Mouse (Mus musculus) hindbrain, embryonic 10.5 days (tissue): ENCODE data around the gene Ptprcap. TPM values are rescaled to one million over a fixed set of nuclear protein-coding genes. Genes with fewer than 3 reads are reported as not detected.
"Not testable (repeated sequence)": the region's sequence is repeated elsewhere in the genome, so short reads cannot be mapped to it uniquely, and the experiment has no call there.

ENCODE experiments used
- DNase-seq: peaks from one replicate; pipeline ENCODE4 v3.0.0-alpha.2; 2017; ENCODE audit warnings: low spot score
- H3K27ac ChIP-seq: fragments of 300-500 bp; sonication (generic); 2 replicates; pipeline ENCODE4 v1.5.1; 2016; ENCODE audit warnings: mild to moderate bottlenecking, moderate library complexity
- H3K27me3 ChIP-seq: fragments of 300-500 bp; sonication (generic); 2 replicates; pipeline ENCODE4 v1.6.1; 2016; ENCODE audit warnings: mild to moderate bottlenecking; ENCODE audit not compliant: poor library complexity, insufficient read depth, severe bottlenecking
- H3K36me3 ChIP-seq: fragments of 300-500 bp; sonication (generic); 2 replicates; pipeline ENCODE4 v1.6.1; 2016; ENCODE audit warnings: mild to moderate bottlenecking, moderate library complexity
- H3K4me1 ChIP-seq: fragments of 300-500 bp; sonication (generic); replicated peaks from 2 replicates; pipeline ENCODE4 v1.6.1; 2016; ENCODE audit warnings: mild to moderate bottlenecking
- H3K4me3 ChIP-seq: fragments of 300-500 bp; sonication (generic); 2 replicates; pipeline ENCODE4 v1.5.1; 2016; ENCODE audit warnings: mild to moderate bottlenecking, moderate library complexity
- H3K9me3 ChIP-seq: fragments of 300-500 bp; sonication (generic); 2 replicates; pipeline ENCODE4 v1.6.1; 2016; ENCODE audit warnings: mild to moderate bottlenecking, moderate library complexity
- WGBS: fragments of 180-500 bp; shearing (Covaris S2); methylation state at CpG from one replicate; pipeline ENCODE4 v1.1.7; 2016; 5-methylcytosine and 5-hydroxymethylcytosine counted together
- polyA plus RNA-seq: library from polyadenylated mRNA; unstranded; fragments of >200 nt; fragmentation: Nextera tagmentation; extraction: Ambion mirVana; gene quantifications from 2 replicates; pipeline ENCODE4 v1.2.1, GENCODE M21; 2016

Gene Ptprcap
- polyA plus RNA-seq, 1 experiment from 2014 or later = 0.51 TPM

- H3K27me3 ChIP-seq = no peaks in the 10 kb centered on the region
- H3K4me3 ChIP-seq = no peak overlapping the region
- peaks cover 62% of the 10 kb centered on the region for H3K36me3 ChIP-seq
- WGBS = 87% methylated on average over 4 of the region's 4 CpGs
- peaks cover 24% of the 10 kb centered on the region for H3K4me1 ChIP-seq
- no peaks in the 10 kb centered on the region for H3K9me3 ChIP-seq
- H3K27ac ChIP-seq = no peak overlapping the region
- no peak for DNase-seq
These were observed 23.3 kb upstream of the Ptprcap start for GRCm38 (mm10) chr19:4130106-4130505.

- peaks cover 15% of the 10 kb centered on the region for H3K4me1 ChIP-seq
- no peaks in the 10 kb centered on the region for H3K27me3 ChIP-seq
- H3K9me3 ChIP-seq = no peaks in the 10 kb centered on the region
- no peak for DNase-seq
- peaks cover 62% of the 10 kb centered on the region for H3K36me3 ChIP-seq
- H3K27ac ChIP-seq = no peak overlapping the region
- 94% methylated on average over 5 of the region's 5 CpGs for WGBS
- no peak overlapping the region for H3K4me3 ChIP-seq
These were observed 22.3 kb upstream of the Ptprcap start for GRCm38 (mm10) chr19:4131075-4131474.

- no peak overlapping the region for H3K27ac ChIP-seq
- DNase-seq = no peak
- H3K27me3 ChIP-seq = no peaks in the 10 kb centered on the region
- H3K4me3 ChIP-seq = no peak overlapping the region
- H3K9me3 ChIP-seq = no peaks in the 10 kb centered on the region
- peaks cover 62% of the 10 kb centered on the region for H3K36me3 ChIP-seq
- H3K4me1 ChIP-seq = peaks cover 9% of the 10 kb centered on the region
- 83% methylated on average over 2 of the region's 2 CpGs for WGBS
These were observed 21.6 kb upstream of the Ptprcap start for GRCm38 (mm10) chr19:4131768-4132167.

DNA sequence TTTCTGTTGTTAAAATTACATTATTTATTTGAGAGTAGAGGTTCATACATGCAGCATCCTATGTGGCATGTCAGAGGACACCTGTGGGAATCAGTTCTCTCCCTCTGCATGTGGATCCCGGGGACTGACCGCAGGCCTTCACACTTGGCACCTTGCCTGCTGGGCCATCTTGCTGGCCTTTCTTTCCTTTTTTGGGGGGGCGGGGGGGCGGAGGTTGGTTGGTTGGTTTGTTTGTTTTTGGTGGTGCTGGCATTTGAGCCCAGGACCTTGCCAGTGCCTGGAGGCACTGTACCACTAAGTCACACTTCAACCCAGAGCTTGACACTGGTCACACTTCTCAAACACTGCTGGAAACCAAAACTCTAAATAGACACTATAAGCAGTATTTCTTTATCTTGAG lies 19.1 kb upstream of the Ptprcap start:
- no peaks in the 10 kb centered on the region; the same call in 1 of the 2 replicates for H3K27me3 ChIP-seq
- H3K4me1 ChIP-seq = peaks cover 5% of the 10 kb centered on the region
- 96% methylated on average over 4 of the region's 4 CpGs for WGBS

GRCm38 (mm10) chr19:4135229-4135962 lies 18.0 kb upstream of the Ptprcap start:
- not testable (repeated sequence) for DNase-seq, H3K27ac ChIP-seq
- 81% methylated on average over 6 of the region's 6 CpGs for WGBS

More for the DNA sequence above, 19.1 kb upstream of the Ptprcap start:
- H3K27ac ChIP-seq = no peak overlapping the region
- H3K9me3 ChIP-seq = no peaks in the 10 kb centered on the region
- H3K36me3 ChIP-seq = peaks cover 41% of the 10 kb centered on the region
- no peak for DNase-seq
- no peak overlapping the region for H3K4me3 ChIP-seq

GRCm38 (mm10) chr19:4135963-4136345 lies 17.4 kb upstream of the Ptprcap start:
- not testable (repeated sequence) for H3K4me1 ChIP-seq, H3K27ac ChIP-seq, H3K9me3 ChIP-seq, H3K27me3 ChIP-seq, DNase-seq, H3K4me3 ChIP-seq
- H3K36me3 ChIP-seq = peaks cover 26% of the 10 kb centered on the region
- WGBS = 28% methylated on average over 8 of the region's 8 CpGs

More at GRCm38 (mm10) chr19:4135229-4135962, 18.0 kb upstream of the Ptprcap start:
- not testable (repeated sequence) for H3K27me3 ChIP-seq, H3K9me3 ChIP-seq, H3K4me1 ChIP-seq, H3K4me3 ChIP-seq
- H3K36me3 ChIP-seq = peaks cover 32% of the 10 kb centered on the region

DNA sequence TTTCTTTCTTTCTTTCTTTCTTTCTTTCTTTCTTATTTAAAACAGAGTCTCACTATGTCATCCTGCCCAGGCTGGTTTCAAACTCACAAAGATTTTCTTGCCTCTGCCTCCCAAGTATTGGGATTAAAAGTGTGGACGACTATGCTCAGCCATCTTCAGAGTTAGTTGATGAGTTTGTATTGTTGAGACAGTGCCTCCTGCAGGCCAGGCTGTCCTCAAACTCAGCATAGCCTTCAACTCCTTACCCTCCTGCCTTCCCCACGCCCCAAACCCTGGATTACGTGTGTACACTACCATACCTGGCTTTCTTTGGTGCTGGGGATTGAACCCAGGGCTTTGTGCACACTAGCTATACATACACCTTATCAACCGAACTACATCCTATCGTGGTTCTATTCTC lies 16.9 kb upstream of the Ptprcap start:
- Histone ChIP-seq H3K36me3 (peaks cover 21% of the 10 kb centered on the region), H3K4me3 (no peak overlapping the region), H3K9me3 (no peaks in the 10 kb centered on the region), H3K27me3 (no peaks in the 10 kb centered on the region; the same call in 1 of the 2 replicates), H3K27ac (no peak overlapping the region), H3K4me1 (peaks cover 8% of the 10 kb centered on the region)
- WGBS = 79% methylated on average over 5 of the region's 5 CpGs
- DNase-seq = no peak

- no peaks in the 10 kb centered on the region; the same call in 1 of the 2 replicates for H3K27me3 ChIP-seq
- no peak overlapping the region for H3K4me3 ChIP-seq
- H3K27ac ChIP-seq = no peak overlapping the region
- H3K4me1 ChIP-seq = peaks cover 8% of the 10 kb centered on the region
- WGBS = 86% methylated on average over 5 of the region's 5 CpGs
- peaks cover 6% of the 10 kb centered on the region for H3K36me3 ChIP-seq
- no peak for DNase-seq
- H3K9me3 ChIP-seq = no peaks in the 10 kb centered on the region
These were observed 15.5 kb upstream of the Ptprcap start for GRCm38 (mm10) chr19:4137913-4138312.

GRCm38 (mm10) chr19:4139446-4139845 lies 14.0 kb upstream of the Ptprcap start, which contains the start of gene Gpr152:
Gene Gpr152, plus strand, starts transcription at chr19:4139787.
- WGBS = 69% methylated on average over 2 of the region's 2 CpGs
- Histone ChIP-seq H3K4me3 (no peak within 1 kb of the TSS), H3K9me3 (no peaks in the 10 kb centered on the region), H3K36me3 (no peaks in the 10 kb centered on the region), H3K27me3 (no peaks in the 10 kb centered on the region; the same call in 1 of the 2 replicates), H3K4me1 (peaks cover 13% of the 10 kb centered on the region), H3K27ac (0 out of 2 replicates have a peak within 1 kb of the TSS, but pooled peaks have one; percentile 8)
- no peak for DNase-seq

DNA sequence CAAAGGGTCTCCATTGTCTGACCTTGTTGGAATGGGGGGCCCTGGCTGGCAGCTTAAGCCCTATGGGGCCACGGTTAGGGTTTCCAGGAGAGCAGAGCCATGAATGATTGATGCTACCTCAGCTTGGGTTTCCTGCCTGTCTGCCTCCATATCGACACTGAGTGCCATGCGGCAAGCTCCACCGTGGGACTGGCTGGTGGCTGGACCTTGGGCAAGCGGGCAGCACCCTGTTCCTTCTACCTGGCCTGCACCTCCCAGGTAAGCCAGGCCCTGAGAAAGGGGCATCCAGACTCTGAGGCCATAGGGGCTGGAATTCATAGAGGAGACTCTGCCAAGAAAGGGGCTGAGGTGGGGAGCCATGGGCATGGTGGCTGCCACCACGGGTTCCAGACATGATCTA lies 13.3 kb upstream of the Ptprcap start:
- H3K27ac ChIP-seq = no peak overlapping the region
- no peaks in the 10 kb centered on the region; the same call in 1 of the 2 replicates for H3K27me3 ChIP-seq
- peaks cover 16% of the 10 kb centered on the region for H3K4me1 ChIP-seq
- H3K9me3 ChIP-seq = no peaks in the 10 kb centered on the region
- WGBS = 82% methylated on average over 6 of the region's 6 CpGs
- H3K36me3 ChIP-seq = no peaks in the 10 kb centered on the region
- no peak for DNase-seq
- H3K4me3 ChIP-seq = no peak overlapping the region

DNA sequence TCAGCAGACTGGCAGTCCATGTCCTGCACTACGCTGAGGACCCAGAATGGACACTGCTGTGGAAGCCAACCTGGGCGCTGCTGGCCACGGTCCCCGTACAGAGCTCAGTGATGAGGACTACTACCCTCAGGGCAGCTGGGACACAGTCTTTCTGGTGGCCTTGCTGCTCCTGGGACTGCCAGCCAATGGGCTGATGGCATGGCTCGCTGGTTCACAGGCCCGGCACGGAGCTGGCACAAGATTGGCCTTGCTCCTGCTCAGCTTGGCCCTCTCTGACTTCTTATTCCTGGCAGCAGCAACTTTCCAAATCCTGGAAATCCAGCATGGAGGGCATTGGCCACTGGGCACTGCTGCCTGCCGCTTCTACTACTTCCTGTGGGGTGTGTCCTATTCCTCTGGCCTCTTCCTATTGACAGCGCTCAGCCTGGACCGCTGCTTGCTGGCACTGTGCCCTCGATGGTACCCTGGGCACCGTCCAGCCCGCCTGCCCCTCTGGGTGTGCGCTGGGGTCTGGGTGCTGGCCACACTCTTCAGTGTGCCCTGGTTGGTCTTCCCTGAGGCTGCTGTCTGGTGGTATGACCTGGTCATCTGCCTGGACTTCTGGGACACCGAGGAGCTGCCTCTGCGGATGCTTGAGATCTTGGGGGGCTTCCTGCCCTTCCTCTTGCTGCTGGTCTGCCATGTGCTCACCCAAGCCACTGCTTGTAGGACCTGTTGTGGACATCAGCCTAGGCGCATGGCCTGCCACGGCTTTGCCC lies 10.8 kb upstream of the Ptprcap start:
- no peak for DNase-seq
- H3K4me3 ChIP-seq = no peak overlapping the region
- H3K27me3 ChIP-seq = no peaks in the 10 kb centered on the region; the same call in 1 of the 2 replicates
- 93% methylated on average over 18 of the region's 18 CpGs for WGBS
- H3K36me3 ChIP-seq = no peaks in the 10 kb centered on the region
- peaks cover 20% of the 10 kb centered on the region for H3K4me1 ChIP-seq
- H3K9me3 ChIP-seq = no peaks in the 10 kb centered on the region
- H3K27ac ChIP-seq = 0 out of 2 replicates have a peak overlapping the region, but pooled peaks have one; percentile 23

DNA sequence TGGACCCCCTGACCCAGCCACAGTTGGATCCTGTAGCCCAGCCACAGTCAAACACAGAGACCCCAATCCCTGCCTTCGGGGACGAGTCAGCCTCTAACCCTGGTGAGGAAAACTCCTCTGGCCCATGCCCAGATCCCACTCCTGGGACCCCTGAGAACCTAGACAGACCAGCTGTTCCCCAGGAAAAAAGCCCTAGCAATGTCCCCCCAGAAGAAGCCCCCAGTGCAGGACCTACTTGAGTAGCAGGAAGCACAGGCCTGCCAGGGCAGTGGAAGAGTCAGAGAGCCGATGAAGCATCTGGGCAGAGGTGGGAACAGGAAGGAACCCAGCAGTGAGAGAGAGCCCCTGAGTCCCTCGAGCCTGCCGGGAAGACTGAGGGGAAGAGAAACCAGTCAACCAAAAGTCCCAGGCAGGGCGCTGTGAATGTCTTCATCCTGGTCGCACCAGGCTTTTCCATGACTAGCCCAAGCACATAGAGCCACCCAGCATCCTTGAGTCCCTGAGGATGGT lies 9.6 kb upstream of the Ptprcap start, which contains the start of gene Cabp4:
TSS of gene Cabp4 (minus strand) at position 275 of the 510 bp plus-strand sequence.
- no peaks in the 10 kb centered on the region for H3K9me3 ChIP-seq
- no peaks in the 10 kb centered on the region for H3K36me3 ChIP-seq
- WGBS = 82% methylated on average over 7 of the region's 7 CpGs
- H3K27me3 ChIP-seq = no peaks in the 10 kb centered on the region
- no peak for DNase-seq
- 0 out of 2 replicates have a peak within 1 kb of the TSS, but pooled peaks have one; percentile 23 for H3K27ac ChIP-seq
- H3K4me1 ChIP-seq = peaks cover 31% of the 10 kb centered on the region
- no peak within 1 kb of the TSS for H3K4me3 ChIP-seq
